Mouse (Mus musculus): ENCODE measurements around the gene Nup98. TPM values are rescaled to one million over a fixed set of nuclear protein-coding genes. Genes with fewer than 3 reads are reported as not detected.

Gene Nup98
- polyA plus RNA-seq (2017; shearing (Covaris generic)) = 27.0 TPM

GRCm38 (mm10) chr7:102209756-102210721 is at the start of gene Nup98, which contains the start of gene Pgap2:
Nup98 (minus strand) TSS chr7:102210176.
Pgap2 (plus strand) TSS chr7:102210208.

GRCm38 (mm10) chr7:102255954-102256353 is 46.0 kb upstream of the Nup98 start, which contains the start of gene Rhog:
Rhog (minus strand) TSS chr7:102256054.

GRCm38 (mm10) chr7:102116579-102117331 is 93.2 kb downstream of the Nup98 start, which contains the start of gene Chrna10:
Chrna10 (minus strand) TSS chr7:102116828.

GRCm38 (mm10) chr7:102109171-102109570 is 100.8 kb downstream of the Nup98 start, which contains the start of gene Art5:
Art5 (minus strand) TSS chr7:102109489.

GRCm38 (mm10) chr7:102101487-102101886 is 108.5 kb downstream of the Nup98 start, which contains the start of gene Art1:
Art1 (plus strand) TSS chr7:102101743.

GRCm38 (mm10) chr7:102082816-102083215 is 127.2 kb downstream of the Nup98 start, which contains the start of gene Trpc2:
Trpc2 (plus strand) TSS chr7:102083116.

Other genes with a start within 250 kb of the Nup98 start
- 8.1 TPM for gene Il18bp, start 191.5 kb downstream of the Nup98 start, polyA plus RNA-seq (2017; shearing (Covaris generic))
- gene Rnf121, start 144.7 kb downstream of the Nup98 start, polyA plus RNA-seq (2017; shearing (Covaris generic)) = 25.2 TPM
- gene Xndc1, start 144.7 kb downstream of the Nup98 start, polyA plus RNA-seq (2017; shearing (Covaris generic)) = 28.5 TPM
- gene Xntrpc, start 144.5 kb downstream of the Nup98 start, polyA plus RNA-seq (2017; shearing (Covaris generic)) = 1.3 TPM
- not detected for gene Trpc2, start 127.1 kb downstream of the Nup98 start, polyA plus RNA-seq (2017; shearing (Covaris generic))
- not detected for gene Art1, start 108.4 kb downstream of the Nup98 start, polyA plus RNA-seq (2017; shearing (Covaris generic))
- gene Art5, start 100.7 kb downstream of the Nup98 start, polyA plus RNA-seq (2017; shearing (Covaris generic)) = 0.77 TPM
- gene Chrna10, start 93.3 kb downstream of the Nup98 start, polyA plus RNA-seq (2017; shearing (Covaris generic)) = not detected
- gene Pgap2, start within 50 bp of the Nup98 start, polyA plus RNA-seq (2017; shearing (Covaris generic)) = 48.2 TPM
- gene Rhog, start 45.9 kb upstream of the Nup98 start, polyA plus RNA-seq (2017; shearing (Covaris generic)) = 332 TPM
- 92.2 TPM for gene Stim1, start 57.6 kb upstream of the Nup98 start, polyA plus RNA-seq (2017; shearing (Covaris generic))
- 54.6 TPM for gene Rrm1, start 231.5 kb upstream of the Nup98 start, polyA plus RNA-seq (2017; shearing (Covaris generic))